Mouse (Mus musculus): ENCODE results near the gene Mapk7.

The Mapk7 gene

GRCm38 (mm10) chr11:61490944-61491520 is 3.2 kb downstream of the Mapk7 start:
- DNase-seq (ENCODE audit: low spot score in 2 of 2) = no peak

GRCm38 (mm10) chr11:61489874-61490273 is 4.3 kb downstream of the Mapk7 start:
- DNase-seq (ENCODE audit: low spot score in 2 of 2) = no peak

GRCm38 (mm10) chr11:61489085-61489484 is 5.1 kb downstream of the Mapk7 start:
- no peak for DNase-seq (ENCODE audit: low spot score in 2 of 2)

GRCm38 (mm10) chr11:61487936-61488335 is 6.3 kb downstream of the Mapk7 start:
- no peak for DNase-seq (ENCODE audit: low spot score in 2 of 2)

- peak in 1 of 2 experiments; percentile 75 for DNase-seq (ENCODE audit: low spot score in 2 of 2)
Observed at GRCm38 (mm10) chr11:61487401-61487800, 6.8 kb downstream of the Mapk7 start.

GRCm38 (mm10) chr11:61486458-61487219 is 7.6 kb downstream of the Mapk7 start:
- no peak for DNase-seq (ENCODE audit: low spot score in 2 of 2)

GRCm38 (mm10) chr11:61485541-61486457 is 8.4 kb downstream of the Mapk7 start:
- no peak for DNase-seq (ENCODE audit: low spot score in 2 of 2)

- DNase-seq (ENCODE audit: low spot score in 2 of 2) = peak in 1 of 2 experiments; percentile 73
Observed at GRCm38 (mm10) chr11:61484613-61485540, 9.3 kb downstream of the Mapk7 start, which contains the start of gene Mfap4. TSS of gene Mfap4 (plus strand) at chr11:61485431.

- DNase-seq (ENCODE audit: low spot score in 2 of 2) = no peak
Observed at GRCm38 (mm10) chr11:61484256-61484612, 10.0 kb downstream of the Mapk7 start.

GRCm38 (mm10) chr11:61483226-61483845 is 10.9 kb downstream of the Mapk7 start:
- DNase-seq (ENCODE audit: low spot score in 2 of 2) = no peak

GRCm38 (mm10) chr11:61481239-61482090 is 12.7 kb downstream of the Mapk7 start:
- no peak for DNase-seq (ENCODE audit: low spot score in 2 of 2)

- no peak for DNase-seq (ENCODE audit: low spot score in 2 of 2)
Observed at GRCm38 (mm10) chr11:61478788-61479187, 15.4 kb downstream of the Mapk7 start.

- DNase-seq (ENCODE audit: low spot score in 2 of 2) = no peak
Observed at GRCm38 (mm10) chr11:61477566-61478508, 16.4 kb downstream of the Mapk7 start.

- no peak for DNase-seq (ENCODE audit: low spot score in 2 of 2)
Observed at GRCm38 (mm10) chr11:61476786-61477382, 17.3 kb downstream of the Mapk7 start.

- DNase-seq (ENCODE audit: low spot score in 2 of 2) = no peak
Observed at GRCm38 (mm10) chr11:61473630-61474029, 20.6 kb downstream of the Mapk7 start.

GRCm38 (mm10) chr11:61470880-61471279 is 23.3 kb downstream of the Mapk7 start:
- DNase-seq (ENCODE audit: low spot score in 2 of 2) = no peak

GRCm38 (mm10) chr11:61469317-61469917 is 24.8 kb downstream of the Mapk7 start:
- no peak for DNase-seq (ENCODE audit: low spot score in 2 of 2)

- no peak for DNase-seq (ENCODE audit: low spot score in 2 of 2)
Observed at GRCm38 (mm10) chr11:61468534-61468933, 25.7 kb downstream of the Mapk7 start.
